Mouse (Mus musculus) lung, embryonic 14.5 days (tissue): ENCODE data around the gene Hacd4. TPM values are rescaled to one million over a fixed set of nuclear protein-coding genes. Genes with fewer than 3 reads are reported as not detected.

ENCODE experiments used
- ATAC-seq: fragments of 200-750 bp; cut with Nextera tagmentation; 2 replicates; pipeline ENCODE4 v1.8.0; 2017; ENCODE audit warnings: mild to moderate bottlenecking, moderate TSS enrichment, moderate library complexity; ENCODE audit not compliant: insufficient read depth
- DNase-seq: peaks from one replicate; pipeline ENCODE4 v3.0.0-alpha.2; 2015
- H3K27ac ChIP-seq: fragments of 300-500 bp; sonication (generic); 2 replicates; pipeline ENCODE4 v1.5.1; 2014; ENCODE audit warnings: low read depth, mild to moderate bottlenecking, moderate library complexity
- H3K27me3 ChIP-seq: fragments of 300-500 bp; sonication (generic); 2 replicates; pipeline ENCODE4 v1.6.1; 2014; ENCODE audit warnings: low read length, control low read depth; ENCODE audit not compliant: insufficient read depth
- H3K36me3 ChIP-seq: fragments of 300-500 bp; sonication (generic); 2 replicates; pipeline ENCODE4 v1.6.1; 2014; ENCODE audit warnings: control low read depth; ENCODE audit not compliant: insufficient read depth
- H3K4me1 ChIP-seq: fragments of 300-500 bp; sonication (generic); 2 replicates; pipeline ENCODE4 v1.6.1; 2014; ENCODE audit warnings: antibody characterized with exemption, control low read depth; ENCODE audit not compliant: insufficient read depth
- H3K4me2 ChIP-seq: fragments of 300-500 bp; sonication (generic); 2 replicates; pipeline ENCODE4 v1.6.1; 2014; ENCODE audit warnings: mild to moderate bottlenecking
- H3K4me3 ChIP-seq: fragments of 300-500 bp; sonication (generic); 2 replicates; pipeline ENCODE4 v1.5.1; 2014; ENCODE audit warnings: low read depth, low read length
- H3K9ac ChIP-seq: fragments of 300-500 bp; sonication (generic); 2 replicates; pipeline ENCODE4 v1.6.1; 2014
- H3K9me3 ChIP-seq: fragments of 300-500 bp; sonication (generic); 2 replicates; pipeline ENCODE4 v1.6.1; 2016; ENCODE audit warnings: low read depth, low read length, control low read depth
- CTCF ChIP-seq: IDR thresholded peaks from 2 replicates; pipeline ENCODE4 v1.5.1; 2016; ENCODE audit warnings: antibody characterized with exemption, low read depth
- WGBS: fragments of 180-500 bp; shearing (Covaris S2); extraction: QIAGEN DNeasy Blood & Tissue Kit; methylation state at CpG from one replicate; pipeline ENCODE4 v1.1.7; 2014; 5-methylcytosine and 5-hydroxymethylcytosine counted together
- polyA plus RNA-seq: library from polyadenylated mRNA; unstranded; fragments of >200 nt; fragmentation: Nextera tagmentation; extraction: Ambion mirVana; gene quantifications from 2 replicates; pipeline ENCODE4 v1.2.1, GENCODE M21; 2014

Hacd4 gene
- polyA plus RNA-seq, 1 experiment from 2014 or later, result 9.3 TPM

DNA sequence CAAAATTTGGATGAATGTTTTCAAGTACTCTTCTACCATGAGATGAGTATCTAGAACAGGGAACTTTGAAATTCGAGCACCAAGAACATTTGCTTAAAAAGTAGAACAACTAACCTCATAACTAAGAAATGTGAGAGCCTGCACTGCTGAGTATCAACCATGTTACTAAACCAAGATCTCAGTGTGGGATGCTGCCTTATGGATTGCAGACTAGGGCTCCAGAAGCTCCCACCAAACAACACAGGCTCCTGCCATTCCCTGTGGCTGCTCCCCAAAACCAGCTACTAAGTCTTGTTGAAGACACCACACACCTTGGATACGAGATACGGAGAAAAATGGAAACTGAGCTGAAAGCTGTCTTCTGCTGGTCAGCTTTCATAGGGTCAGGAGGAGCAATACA lies 37.4 kb upstream of the Hacd4 start:
- Histone ChIP-seq H3K4me1 (peaks cover 9% of the 10 kb centered on the region; the same call in 1 of the 2 replicates), H3K9ac (no peak overlapping the region), H3K27me3 (no peaks in the 10 kb centered on the region), H3K9me3 (no peaks in the 10 kb centered on the region), H3K4me2 (no peak overlapping the region), H3K27ac (peak overlapping the region; percentile 67; the same call in 1 of the 2 replicates), H3K36me3 (no peaks in the 10 kb centered on the region), H3K4me3 (no peak overlapping the region)
- 85% methylated on average over 3 of the region's 3 CpGs for WGBS
- ATAC-seq, result no peak
- DNase-seq, result no peak
- TF ChIP-seq CTCF, result no peak

DNA sequence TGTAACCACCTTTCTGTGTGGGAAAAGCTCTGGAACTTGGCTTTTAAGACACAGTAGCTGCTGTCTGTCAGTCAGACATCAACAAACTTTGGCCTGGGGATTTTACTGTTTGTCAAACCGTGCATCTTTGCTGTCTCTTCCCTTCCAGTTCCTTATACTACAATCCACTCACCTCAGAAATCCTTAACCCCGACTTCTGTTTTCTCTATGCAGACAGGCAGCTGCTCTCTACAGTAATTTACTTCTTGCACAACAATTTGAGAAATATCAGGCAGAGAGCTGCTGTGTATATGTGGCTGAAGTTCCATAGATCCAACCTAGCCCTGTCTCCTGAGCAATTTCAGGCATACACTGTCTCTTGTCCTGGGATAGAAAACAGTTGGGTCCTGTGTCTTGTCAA lies 32.8 kb upstream of the Hacd4 start:
- no peak for ATAC-seq
- no peaks in the 10 kb centered on the region for H3K4me1 ChIP-seq
- H3K4me2 ChIP-seq, result no peak overlapping the region
- 51% methylated on average over 2 of the region's 2 CpGs for whole genome bisulfite sequencing
- H3K27me3 ChIP-seq, result no peaks in the 10 kb centered on the region
- TF ChIP-seq CTCF, result no peak
- no peak overlapping the region for H3K27ac ChIP-seq
- no peaks in the 10 kb centered on the region for H3K9me3 ChIP-seq
- DNase-seq, result no peak
- H3K4me3 ChIP-seq, result no peak overlapping the region
- no peak overlapping the region for H3K9ac ChIP-seq
- H3K36me3 ChIP-seq, result no peaks in the 10 kb centered on the region

DNA sequence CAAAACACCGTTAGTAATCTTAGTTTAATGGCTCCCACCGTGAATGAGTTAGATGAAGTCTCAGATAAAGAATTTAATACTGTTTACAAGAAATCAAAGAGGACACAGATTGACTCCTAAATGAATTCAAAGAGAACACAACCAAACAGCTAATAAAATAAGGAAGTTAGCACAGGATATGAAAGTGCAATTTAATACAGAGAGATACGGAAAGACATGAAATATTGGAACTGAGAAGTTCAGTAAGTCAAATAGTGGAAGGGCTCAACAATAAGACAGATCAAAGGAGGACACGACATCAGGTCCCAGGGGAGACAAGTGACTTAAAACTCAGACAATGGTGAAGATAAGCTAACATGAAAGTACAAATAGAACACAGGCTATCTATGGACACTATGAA lies 25.8 kb upstream of the Hacd4 start:
- WGBS, result 69% methylated on average over 4 of the region's 4 CpGs
- no peak for ATAC-seq
- no peaks in the 10 kb centered on the region for H3K36me3 ChIP-seq
- no peaks in the 10 kb centered on the region for H3K4me1 ChIP-seq
- TF ChIP-seq CTCF, result no peak
- H3K9me3 ChIP-seq, result no peaks in the 10 kb centered on the region
- no peak overlapping the region for H3K27ac ChIP-seq
- no peak overlapping the region for H3K4me3 ChIP-seq
- H3K9ac ChIP-seq, result no peak overlapping the region
- no peak for DNase-seq
- no peak overlapping the region for H3K4me2 ChIP-seq
- no peaks in the 10 kb centered on the region for H3K27me3 ChIP-seq

DNA sequence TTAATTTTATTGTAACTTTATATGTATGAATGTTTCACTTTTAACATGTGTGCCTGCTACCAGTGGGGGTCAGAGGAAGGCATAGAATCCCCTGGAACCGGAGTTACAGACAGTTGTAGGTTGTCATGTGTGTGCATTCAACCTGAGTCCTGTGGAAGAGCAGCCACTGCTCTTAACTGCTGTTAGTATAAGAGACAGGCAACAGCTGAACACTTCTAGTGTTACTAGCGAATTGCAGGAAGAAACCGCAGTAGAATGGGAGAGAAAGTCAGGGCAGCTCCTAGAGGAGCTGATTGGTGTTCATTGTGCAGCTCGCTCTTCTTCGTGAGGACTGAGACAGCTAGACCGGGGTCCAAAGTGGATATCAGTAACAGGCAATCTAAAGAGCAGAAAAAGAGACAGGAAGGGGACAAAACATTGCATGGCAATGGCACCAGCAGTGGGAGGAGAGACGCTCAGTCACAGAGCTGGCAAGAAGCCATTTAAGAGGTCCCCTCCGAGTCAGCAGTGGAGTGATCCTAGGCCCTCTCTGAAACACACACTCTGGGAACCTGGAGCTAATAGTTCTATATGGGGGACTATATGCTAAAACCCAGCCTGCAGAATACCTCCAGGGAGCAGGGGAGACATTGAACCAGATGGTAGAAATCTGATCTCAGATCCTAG lies 24.4 kb upstream of the Hacd4 start:
- H3K27ac ChIP-seq, result no peak overlapping the region

DNA sequence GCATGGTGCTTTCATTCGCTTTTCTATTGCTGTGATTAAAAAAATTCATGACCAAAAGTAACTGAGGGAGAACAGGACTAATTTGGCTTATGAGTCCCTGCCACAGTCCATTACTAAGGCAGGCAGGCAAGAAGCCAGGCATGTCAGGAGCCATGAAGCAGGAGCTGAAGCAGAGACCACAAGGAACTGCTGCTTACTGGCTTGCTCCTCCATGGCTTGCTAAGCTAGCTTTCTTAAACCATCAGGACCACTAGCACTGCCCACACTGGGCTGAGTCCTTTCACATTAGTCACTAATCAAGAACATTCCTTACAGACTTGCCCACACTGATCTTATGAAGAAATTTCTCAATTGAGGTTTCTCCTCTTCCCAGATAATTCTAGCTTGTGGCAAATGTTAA lies 23.8 kb upstream of the Hacd4 start:
- 89% methylated on average over 1 of the region's 1 CpGs for WGBS
- Histone ChIP-seq H3K27ac (no peak overlapping the region), H3K36me3 (no peaks in the 10 kb centered on the region), H3K4me1 (no peaks in the 10 kb centered on the region), H3K4me2 (no peak overlapping the region), H3K4me3 (no peak overlapping the region), H3K9ac (no peak overlapping the region), H3K9me3 (no peaks in the 10 kb centered on the region), H3K27me3 (no peaks in the 10 kb centered on the region)
- TF ChIP-seq CTCF, result no peak
- ATAC-seq (no peak), DNase-seq (no peak)

More for the DNA sequence above, 24.4 kb upstream of the Hacd4 start:
- peak; percentile 24; the same call in 1 of the 2 replicates for ATAC-seq
- no peaks in the 10 kb centered on the region for H3K36me3 ChIP-seq
- H3K9ac ChIP-seq, result no peak overlapping the region
- TF ChIP-seq CTCF, result no peak
- no peaks in the 10 kb centered on the region for H3K4me1 ChIP-seq
- no peak overlapping the region for H3K4me2 ChIP-seq
- H3K9me3 ChIP-seq, result no peaks in the 10 kb centered on the region
- 60% methylated on average over 8 of the region's 8 CpGs for WGBS
- no peaks in the 10 kb centered on the region for H3K27me3 ChIP-seq
- H3K4me3 ChIP-seq, result no peak overlapping the region
- peak; percentile 61 for DNase-seq

DNA sequence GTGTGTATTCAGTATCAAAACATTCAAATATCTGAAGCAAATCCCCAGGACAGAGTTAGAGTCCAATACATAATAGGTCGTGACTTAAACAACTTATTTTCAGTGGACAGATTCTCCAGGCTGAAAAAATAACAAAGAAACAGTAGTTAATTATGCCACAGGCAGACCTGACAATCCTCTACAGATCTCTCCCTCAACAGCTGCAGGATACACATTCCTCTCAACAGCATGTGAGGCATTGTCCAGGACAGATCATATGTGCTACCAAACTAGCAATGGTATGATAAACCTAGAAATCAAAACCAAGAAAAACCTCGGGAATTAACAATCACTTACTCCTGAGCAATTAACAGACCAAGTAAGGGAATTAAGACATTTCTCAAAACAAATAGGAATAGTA lies 22.6 kb upstream of the Hacd4 start:
- no peak for ATAC-seq
- Histone ChIP-seq H3K9me3 (no peaks in the 10 kb centered on the region), H3K36me3 (no peaks in the 10 kb centered on the region), H3K4me3 (no peak overlapping the region), H3K27ac (no peak overlapping the region), H3K4me2 (no peak overlapping the region), H3K9ac (no peak overlapping the region), H3K27me3 (no peaks in the 10 kb centered on the region), H3K4me1 (no peaks in the 10 kb centered on the region)
- no peak for TF ChIP-seq CTCF
- no peak for DNase-seq
- WGBS, result 55% methylated on average over 2 of the region's 2 CpGs

DNA sequence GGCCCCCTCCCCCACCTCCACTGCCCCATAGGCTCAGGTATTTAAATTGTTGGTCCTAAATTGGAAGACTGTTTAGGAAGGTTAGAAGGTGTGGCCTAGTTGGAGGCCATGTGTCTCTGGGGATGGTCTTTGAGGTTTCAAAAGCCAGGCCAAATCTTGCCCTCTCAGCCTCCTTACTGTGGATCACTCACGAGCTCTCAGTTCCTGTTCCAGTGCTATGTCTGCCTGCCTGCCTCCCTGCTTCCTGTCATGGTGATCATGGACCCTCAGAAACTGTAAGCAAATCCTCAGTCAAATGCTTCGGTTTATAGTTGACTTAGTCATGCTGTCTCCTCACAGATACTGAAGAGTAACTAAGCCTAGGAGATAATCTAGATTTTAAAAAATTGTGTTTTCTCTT lies 19.9 kb upstream of the Hacd4 start:
- DNase-seq (no peak), ATAC-seq (no peak)
- no peak overlapping the region for H3K9ac ChIP-seq
- no peaks in the 10 kb centered on the region for H3K27me3 ChIP-seq
- TF ChIP-seq CTCF, result no peak
- WGBS, result 65% methylated on average over 2 of the region's 2 CpGs
- H3K4me2 ChIP-seq, result no peak overlapping the region
- H3K36me3 ChIP-seq, result no peaks in the 10 kb centered on the region
- H3K4me1 ChIP-seq, result no peaks in the 10 kb centered on the region
- no peak overlapping the region for H3K4me3 ChIP-seq
- H3K27ac ChIP-seq, result no peak overlapping the region
- H3K9me3 ChIP-seq, result no peaks in the 10 kb centered on the region
